Comparison of ENCODE assay signal across 28 mouse cellular contexts in genomic region chr2:154779648-154780047, GRCm38 (mm10). TPM values are rescaled to one million over a fixed set of nuclear protein-coding genes. Genes with fewer than 3 reads are reported as not detected.
DNase-seq lines count a peak whose midpoint lies in the region; ATAC-seq and TF ChIP-seq lines count a peak whose summit lies in the region.
"Had no signal": no experiment of that assay in that cellular context is flagged by ENCODE, and none has a peak within 500 bp of the region (broad histone marks: within the 10 kb centered on the region; RNA-seq: fewer than 3 reads in every experiment).

No protein-coding gene starts in this region.

- peaks cover 12% of the 10 kb centered on the region; the same call in 1 of the 2 replicates for H3K4me1 ChIP-seq in limb, embryonic 12.5 days (replicated peaks)
- H3K4me1 ChIP-seq in limb, embryonic 10.5 days, result peaks cover 20% of the 10 kb centered on the region
- H3K4me1 ChIP-seq in stomach, embryonic 16.5 days (ENCODE audit: control insufficient read depth, insufficient read depth, low read length), result no peaks in the 10 kb centered on the region
- no peaks in the 10 kb centered on the region for H3K4me1 ChIP-seq in stomach, postnatal 0 days (replicated peaks; ENCODE audit: control insufficient read depth, insufficient read depth)

- no peak overlapping the region for H3K4me3 ChIP-seq in limb, embryonic 12.5 days (replicated peaks)
- no peak overlapping the region for H3K4me3 ChIP-seq in limb, embryonic 10.5 days
- H3K4me3 ChIP-seq in stomach, embryonic 16.5 days (replicated peaks; ENCODE audit: low read length), result no peak overlapping the region
- no peak overlapping the region for H3K4me3 ChIP-seq in stomach, postnatal 0 days (ENCODE audit: low read depth, low read length)

- intact Hi-C loops in heart, postnatal 10 days (cut with DNase I), result loop anchor here (5.0 kb wide), 1 partner anchor 67 kb away; no protein-coding TSS in a partner anchor

- ATAC-seq in limb, embryonic 12.5 days (ENCODE audit: insufficient number of reproducible peaks, insufficient read depth, low FRiP score, low TSS enrichment, low read depth), result 0 out of 2 replicates have a peak, but pooled peaks have one; percentile 63
- ATAC-seq in stomach, embryonic 16.5 days (ENCODE audit: insufficient read depth, low FRiP score), result peak; percentile 53; the same call in 1 of the 2 replicates
- no peak for ATAC-seq in stomach, postnatal 0 days (ENCODE audit: low FRiP score, low TSS enrichment)
- ATAC-seq: activated CD4-positive, CD25-positive, alpha-beta regulatory T cell, adult 4 months; CD4-positive, CD25-positive, alpha-beta regulatory T cell, adult 4 months; Patski had no signal

- TF ChIP-seq EP300 in stomach, postnatal 0 days (optimal IDR thresholded peaks at IDR 0.05), result no peak

- no peaks in the 10 kb centered on the region for H3K36me3 ChIP-seq in limb, embryonic 12.5 days
- no peaks in the 10 kb centered on the region for H3K36me3 ChIP-seq in limb, embryonic 10.5 days
- no peaks in the 10 kb centered on the region for H3K36me3 ChIP-seq in stomach, embryonic 16.5 days (ENCODE audit: control insufficient read depth, insufficient read depth, low read length)
- no peaks in the 10 kb centered on the region for H3K36me3 ChIP-seq in stomach, postnatal 0 days (ENCODE audit: control insufficient read depth, insufficient read depth, low read length)
- H3K36me3 ChIP-seq: G1E had no signal

- DNase-seq in heart, adult 11 months, result peak; percentile 78
- no peak for DNase-seq in heart, postnatal 10 days
- DNase-seq in limb, embryonic 10.5 days (ENCODE audit: low spot score), result no peak
- DNase-seq in retina, adult 2 months (ENCODE audit: low read depth, low spot score), result peak; percentile 52
- DNase-seq in retina, embryonic 14.5 days (ENCODE audit: low spot score), result no peak
- no peak for DNase-seq in stomach, postnatal 0 days (ENCODE audit: low spot score)
- DNase-seq: adrenal gland, adult 2 months; adrenal gland, adult 8-10 months; adrenal gland, postnatal 10 days; adrenal gland, postnatal 14 days; adrenal gland, postnatal 25 days; adrenal gland, postnatal 36 days; B cell, adult 2 months; cerebellum, adult 11 months; cerebellum, adult 11-12 months had no signal

- no peaks in the 10 kb centered on the region for H3K27me3 ChIP-seq in limb, embryonic 12.5 days
- no peaks in the 10 kb centered on the region for H3K27me3 ChIP-seq in limb, embryonic 10.5 days (ENCODE audit: low read depth, poor library complexity, severe bottlenecking)
- no peaks in the 10 kb centered on the region; the same call in 1 of the 2 replicates for H3K27me3 ChIP-seq in stomach, embryonic 16.5 days (ENCODE audit: control insufficient read depth, insufficient read depth, low read length)
- no peaks in the 10 kb centered on the region for H3K27me3 ChIP-seq in stomach, postnatal 0 days (ENCODE audit: control insufficient read depth, insufficient read depth, low read length)
- H3K27me3 ChIP-seq: CH12.LX, Patski had no signal

- H3K9ac ChIP-seq in limb, embryonic 12.5 days (replicated peaks), result no peak overlapping the region
- H3K9ac ChIP-seq in stomach, embryonic 16.5 days (ENCODE audit: low read length), result no peak overlapping the region
- no peak overlapping the region for H3K9ac ChIP-seq in stomach, postnatal 0 days (ENCODE audit: low read length)

- no peak for TF ChIP-seq CTCF in stomach, postnatal 0 days (IDR thresholded peaks at IDR 0.05; ENCODE audit: low read depth)

- H3K9me3 ChIP-seq in limb, embryonic 12.5 days, result no peaks in the 10 kb centered on the region
- H3K9me3 ChIP-seq in limb, embryonic 10.5 days (replicated peaks), result no peaks in the 10 kb centered on the region
- no peaks in the 10 kb centered on the region for H3K9me3 ChIP-seq in stomach, embryonic 16.5 days (replicated peaks; ENCODE audit: control insufficient read depth, low read length)
- H3K9me3 ChIP-seq in stomach, postnatal 0 days (ENCODE audit: control insufficient read depth, low read length), result no peaks in the 10 kb centered on the region
- H3K9me3 ChIP-seq: G1E had no signal

- no peak overlapping the region for H3K4me2 ChIP-seq in limb, embryonic 12.5 days
- no peak overlapping the region for H3K4me2 ChIP-seq in stomach, embryonic 16.5 days (ENCODE audit: low read depth, low read length)
- no peak overlapping the region for H3K4me2 ChIP-seq in stomach, postnatal 0 days (replicated peaks; ENCODE audit: low read depth)

- 52% methylated on average over 3 of the region's 3 CpGs for WGBS in limb, embryonic 12.5 days
- WGBS in limb, embryonic 10.5 days, result 62% methylated on average over 3 of the region's 3 CpGs
- WGBS in stomach, embryonic 16.5 days, result 32% methylated on average over 3 of the region's 3 CpGs
- 29% methylated on average over 3 of the region's 3 CpGs for WGBS in stomach, postnatal 0 days

- no peak overlapping the region for H3K27ac ChIP-seq in limb, embryonic 12.5 days
- no peak overlapping the region for H3K27ac ChIP-seq in limb, embryonic 10.5 days
- no peak overlapping the region for H3K27ac ChIP-seq in stomach, embryonic 16.5 days (ENCODE audit: low read length)
- no peak overlapping the region for H3K27ac ChIP-seq in stomach, postnatal 0 days (replicated peaks)

RNA-seq across cellular contexts. Expression of gene Gm14214, which starts 9.8 kb away (rescaled TPM):
- not detected for total RNA-seq in heart, postnatal 10 days (2021)
- not detected in 2 replicates for polyA plus RNA-seq in limb, embryonic 12.5 days (2016; fragmentation: Nextera tagmentation; extraction: Ambion mirVana)
- polyA plus RNA-seq in limb, embryonic 10.5 days (2016; fragmentation: Nextera tagmentation; extraction: Ambion mirVana), result not detected in 2 replicates
- polyA plus RNA-seq in stomach, embryonic 16.5 days (2015; fragmentation: Nextera tagmentation; extraction: Ambion mirVana), result not detected in 2 replicates
- polyA plus RNA-seq in stomach, postnatal 0 days (2015; fragmentation: Nextera tagmentation; extraction: Ambion mirVana), result not detected in 2 replicates
- total RNA-seq: adrenal gland, adult 18-20 months; adrenal gland, adult 2 months; adrenal gland, adult 8-10 months; adrenal gland, postnatal 10 days; adrenal gland, postnatal 14 days; adrenal gland, postnatal 25 days; adrenal gland, postnatal 36 days; adrenal gland, postnatal 4 days; CH12.LX; ES-E14; G1E; MEL had no signal
- polyA plus RNA-seq: adrenal gland, adult 2 months; brain, embryonic 14.5 days; C2C12; CD4-positive, CD25-positive, alpha-beta regulatory T cell, adult 4 months; G1E; Patski had no signal

RNA-seq across cellular contexts. Expression of gene Raly, which starts 11.2 kb away (rescaled TPM):
- 100 to 1,000 TPM; 162 to 171 TPM for total RNA-seq in heart, postnatal 10 days (2021)
- 50.1 and 61.3 TPM in 2 replicates for polyA plus RNA-seq in limb, embryonic 12.5 days (2016; fragmentation: Nextera tagmentation; extraction: Ambion mirVana)
- polyA plus RNA-seq in limb, embryonic 10.5 days (2016; fragmentation: Nextera tagmentation; extraction: Ambion mirVana), result 55.0 and 61.9 TPM in 2 replicates
- 36.8 and 39.4 TPM in 2 replicates for polyA plus RNA-seq in stomach, embryonic 16.5 days (2015; fragmentation: Nextera tagmentation; extraction: Ambion mirVana)
- polyA plus RNA-seq in stomach, postnatal 0 days (2015; fragmentation: Nextera tagmentation; extraction: Ambion mirVana), result 16.8 and 18.7 TPM in 2 replicates

RNA-seq across cellular contexts. Expression of gene a, which starts 11.6 kb away (rescaled TPM):
- not detected for total RNA-seq in heart, postnatal 10 days (2021)
- 10.3 and 10.9 TPM in 2 replicates for polyA plus RNA-seq in limb, embryonic 12.5 days (2016; fragmentation: Nextera tagmentation; extraction: Ambion mirVana)
- polyA plus RNA-seq in limb, embryonic 10.5 days (2016; fragmentation: Nextera tagmentation; extraction: Ambion mirVana), result 32.5 and 45.1 TPM in 2 replicates
- 0.41 and 1.0 TPM in 2 replicates for polyA plus RNA-seq in stomach, embryonic 16.5 days (2015; fragmentation: Nextera tagmentation; extraction: Ambion mirVana)
- polyA plus RNA-seq in stomach, postnatal 0 days (2015; fragmentation: Nextera tagmentation; extraction: Ambion mirVana), result 0.41 and 0.65 TPM in 2 replicates
- total RNA-seq: adrenal gland, adult 18-20 months; adrenal gland, adult 2 months; adrenal gland, adult 8-10 months; adrenal gland, postnatal 10 days; adrenal gland, postnatal 14 days; adrenal gland, postnatal 25 days; adrenal gland, postnatal 36 days; adrenal gland, postnatal 4 days; G1E; MEL had no signal
- polyA plus RNA-seq: activated CD4-positive, CD25-positive, alpha-beta regulatory T cell, adult 4 months; C2C12; CD4-positive, CD25-positive, alpha-beta regulatory T cell, adult 4 months; Patski had no signal

Comparison
In these comparisons a context has a peak if more than half of its experiments do, and no peak if none do; other contexts are left out.
1. DNase-seq: peak in heart, adult 11 months (single experiment) and retina, adult 2 months (single experiment); none in heart, postnatal 10 days (0 of 2), limb, embryonic 10.5 days (single experiment), retina, embryonic 14.5 days (single experiment) and stomach, postnatal 0 days (single experiment).